Mouse (Mus musculus): Measurements from ENCODE around the gene Igfbp7. TPM values are rescaled to one million over a fixed set of nuclear protein-coding genes. Genes with fewer than 3 reads are reported as not detected.

The Igfbp7 gene
- total and polyA plus RNA-seq, 3 experiments: 0.07 TPM; not detected in 2

GRCm38 (mm10) chr5:77324936-77325335 is 82.9 kb downstream of the Igfbp7 start:
- no peak for DNase-seq (ENCODE audit: low read depth, low spot score)
- no peaks in the 10 kb centered on the region for H3K79me2 ChIP-seq (ENCODE audit: control insufficient read depth, insufficient read depth, low read length, poor library complexity)
- peaks cover 0 to 69% of the 10 kb centered on the region in 2 experiments; a peak in 2 of 4 replicates for H3K36me3 ChIP-seq (ENCODE audit: control insufficient read depth in 1 of 2, insufficient read depth in 2 of 2, low read length in 2 of 2)
- H3K9me3 ChIP-seq (replicated peaks; ENCODE audit: insufficient read depth, low read length): no peaks in the 10 kb centered on the region
- H3K4me3 ChIP-seq (ENCODE audit: control insufficient read depth in 1 of 2, insufficient read depth in 1 of 2, low read depth in 2 of 2, low read length in 2 of 2): no peak overlapping the region
- TF ChIP-seq SIN3A (IDR thresholded peaks at IDR 0.05; ENCODE audit: low read length) (no peak), BHLHE40 (IDR thresholded peaks at IDR 0.05; ENCODE audit: borderline replicate concordance, low read depth, low read length) (no peak), TBP (IDR thresholded peaks at IDR 0.05; ENCODE audit: low read depth, low read length) (no peak), ZNF384 (IDR thresholded peaks at IDR 0.05; ENCODE audit: low read depth, low read length) (no peak), POLR2AphosphoS5 (IDR thresholded peaks at IDR 0.05; ENCODE audit: borderline replicate concordance, low read depth, low read length) (no peak), NRF1 (IDR thresholded peaks at IDR 0.05; ENCODE audit: insufficient read depth, low read depth, low read length, poor library complexity, severe bottlenecking) (no peak), TCF12 (IDR thresholded peaks at IDR 0.05; ENCODE audit: low read depth, low read length) (no peak), HCFC1 (IDR thresholded peaks at IDR 0.05; ENCODE audit: low read depth, low read length) (no peak), SMC3 (IDR thresholded peaks at IDR 0.05; ENCODE audit: low read depth, low read length) (no peak), NELFE (IDR thresholded peaks at IDR 0.05; ENCODE audit: low read depth, low read length) (no peak), JUND (IDR thresholded peaks at IDR 0.05; ENCODE audit: low read depth, low read length) (no peak), GABPA (IDR thresholded peaks at IDR 0.05; ENCODE audit: low read depth, low read length) (no peak), USF2 (IDR thresholded peaks at IDR 0.05; ENCODE audit: borderline replicate concordance in 1 of 2, insufficient read depth in 1 of 2, low read depth in 1 of 2, low read length in 2 of 2) (no peak), TAL1 (IDR thresholded peaks at IDR 0.05; ENCODE audit: low read length) (no peak), ETS1 (IDR thresholded peaks at IDR 0.05; ENCODE audit: low read depth, low read length) (no peak), ZMIZ1 (IDR thresholded peaks at IDR 0.05; ENCODE audit: low read depth, low read length) (no peak), RAD21 (IDR thresholded peaks at IDR 0.05; ENCODE audit: low read depth, low read length) (no peak), CHD1 (IDR thresholded peaks at IDR 0.05; ENCODE audit: low read depth, low read length) (no peak)
- H3K27me3 ChIP-seq (ENCODE audit: control insufficient read depth in 1 of 2, insufficient read depth in 2 of 2, low read length in 2 of 2): no peaks in the 10 kb centered on the region
- no peaks in the 10 kb centered on the region for H3K4me1 ChIP-seq (ENCODE audit: control insufficient read depth in 1 of 2, insufficient read depth in 2 of 2, low read length in 2 of 2)
- H3K27ac ChIP-seq (ENCODE audit: control insufficient read depth, low read depth, low read length): no peak overlapping the region
- no peak overlapping the region for H3K9ac ChIP-seq (ENCODE audit: control insufficient read depth, low read depth, low read length, poor library complexity, severe bottlenecking)

DNA sequence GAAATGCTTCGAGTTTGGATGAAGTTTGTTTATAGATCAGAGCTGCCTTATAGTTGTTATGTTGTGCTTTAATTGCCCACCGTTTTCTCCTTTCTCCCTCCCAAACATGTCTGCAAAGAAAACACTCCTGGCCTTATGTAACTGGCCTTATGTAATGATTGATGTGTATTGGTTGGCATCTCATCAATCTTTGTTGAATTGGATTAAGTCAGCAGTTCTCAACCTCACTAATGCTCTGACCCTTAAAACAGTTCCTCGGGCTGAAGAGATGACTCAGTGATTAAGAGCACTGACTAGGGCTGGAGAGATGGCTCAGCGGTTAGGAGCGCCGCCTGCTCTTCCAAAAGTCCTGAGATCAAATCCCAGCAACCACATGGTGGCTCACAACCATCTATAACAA is 92.9 kb downstream of the Igfbp7 start:
- H3K4me1 ChIP-seq (ENCODE audit: control insufficient read depth in 1 of 2, insufficient read depth in 2 of 2, low read length in 2 of 2): peaks cover 3 to 8% of the 10 kb centered on the region in 2 experiments
- peaks cover 14 to 43% of the 10 kb centered on the region in 2 experiments for H3K36me3 ChIP-seq (ENCODE audit: control insufficient read depth in 1 of 2, insufficient read depth in 2 of 2, low read length in 2 of 2)
- H3K27me3 ChIP-seq (ENCODE audit: control insufficient read depth in 1 of 2, insufficient read depth in 2 of 2, low read length in 2 of 2): no peaks in the 10 kb centered on the region
- no peaks in the 10 kb centered on the region for H3K9me3 ChIP-seq (replicated peaks; ENCODE audit: insufficient read depth, low read length)
- no peak overlapping the region for H3K27ac ChIP-seq (ENCODE audit: control insufficient read depth, low read depth, low read length)
- no peak for TF ChIP-seq CTCF (IDR thresholded peaks at IDR 0.05 in 2 of 3, conservative IDR thresholded peaks at IDR 0.05 in 1 of 3; ENCODE audit: control insufficient read depth in 1 of 3, insufficient read depth in 1 of 3, low read depth in 2 of 3, low read length in 3 of 3, poor library complexity in 1 of 3, severe bottlenecking in 1 of 3)
- TF ChIP-seq ETS1 (IDR thresholded peaks at IDR 0.05; ENCODE audit: low read depth, low read length): no peak
- TF ChIP-seq CHD2 (IDR thresholded peaks at IDR 0.05; ENCODE audit: low read length): no peak
- no peak for TF ChIP-seq RAD21 (IDR thresholded peaks at IDR 0.05; ENCODE audit: low read depth, low read length)
- no peak for TF ChIP-seq MYB (IDR thresholded peaks at IDR 0.05; ENCODE audit: low read depth, low read length)
- TF ChIP-seq POLR2A (IDR thresholded peaks at IDR 0.05; ENCODE audit: control insufficient read depth in 1 of 2, insufficient read depth in 1 of 2, low read depth in 1 of 2, low read length in 2 of 2, poor library complexity in 1 of 2): no peak
- TF ChIP-seq KAT2A (conservative IDR thresholded peaks at IDR 0.05; ENCODE audit: low read depth, low read length): no peak
- no peak for TF ChIP-seq POLR2AphosphoS2 (IDR thresholded peaks at IDR 0.05; ENCODE audit: low read length)
- no peak for TF ChIP-seq NRF1 (IDR thresholded peaks at IDR 0.05; ENCODE audit: insufficient read depth, low read depth, low read length, poor library complexity, severe bottlenecking)
- TF ChIP-seq ZC3H11A (IDR thresholded peaks at IDR 0.05; ENCODE audit: low read depth, low read length): no peak
- no peak for TF ChIP-seq MEF2A (IDR thresholded peaks at IDR 0.05; ENCODE audit: extremely low read depth, insufficient replicate concordance, low read depth, low read length, poor library complexity, severe bottlenecking)
- TF ChIP-seq MAFK (IDR thresholded peaks at IDR 0.05; ENCODE audit: borderline replicate concordance, low read depth, low read length): no peak
- no peak for TF ChIP-seq EP300 (IDR thresholded peaks at IDR 0.05; ENCODE audit: low read depth in 1 of 2, low read length in 2 of 2)
- TF ChIP-seq SMC3 (IDR thresholded peaks at IDR 0.05; ENCODE audit: low read depth, low read length): no peak
- no peak for TF ChIP-seq GATA1 (IDR thresholded peaks at IDR 0.05; ENCODE audit: low read depth, low read length)
- H3K9ac ChIP-seq (ENCODE audit: control insufficient read depth, low read depth, low read length, poor library complexity, severe bottlenecking): no peak overlapping the region
- DNase-seq (ENCODE audit: low read depth, low spot score): no peak
- H3K79me2 ChIP-seq (ENCODE audit: control insufficient read depth, insufficient read depth, low read length, poor library complexity): peaks cover 29% of the 10 kb centered on the region
- no peak overlapping the region for H3K4me3 ChIP-seq (ENCODE audit: control insufficient read depth in 1 of 2, insufficient read depth in 1 of 2, low read depth in 2 of 2, low read length in 2 of 2)

Data from MEL (cell line).